Mouse (Mus musculus) hindbrain, embryonic 16.5 days (tissue): Measurements from ENCODE around the gene Taf15. TPM values are rescaled to one million over a fixed set of nuclear protein-coding genes. Genes with fewer than 3 reads are reported as not detected.

Experiments used
- ATAC-seq: fragments of 200-750 bp; cut with Nextera tagmentation; 2 replicates; pipeline ENCODE4 v1.8.0; 2017; ENCODE audit warnings: moderate TSS enrichment, moderate library complexity
- H3K27ac ChIP-seq: fragments of 300-500 bp; sonication (generic); 2 replicates; pipeline ENCODE4 v1.5.1; 2014; ENCODE audit warnings: low read depth, mild to moderate bottlenecking, control low read depth, low read length, moderate library complexity
- H3K27me3 ChIP-seq: fragments of 300-500 bp; sonication (generic); replicated peaks from 2 replicates; pipeline ENCODE4 v1.6.1; 2014; ENCODE audit warnings: low read length; ENCODE audit not compliant: control insufficient read depth, insufficient read depth
- H3K36me3 ChIP-seq: fragments of 300-500 bp; sonication (generic); 2 replicates; pipeline ENCODE4 v1.6.1; 2014; ENCODE audit warnings: mild to moderate bottlenecking, low read length, moderate library complexity, mixed read lengths; ENCODE audit not compliant: control insufficient read depth, insufficient read depth
- H3K4me1 ChIP-seq: fragments of 300-500 bp; sonication (generic); 2 replicates; pipeline ENCODE4 v1.6.1; 2014; ENCODE audit warnings: low read depth, low read length; ENCODE audit not compliant: control insufficient read depth, insufficient read depth
- H3K4me2 ChIP-seq: fragments of 300-500 bp; sonication (generic); 2 replicates; pipeline ENCODE4 v1.6.1; 2014; ENCODE audit warnings: mild to moderate bottlenecking, low read length, control low read depth, moderate library complexity
- H3K4me3 ChIP-seq: fragments of 300-500 bp; sonication (generic); 2 replicates; pipeline ENCODE4 v1.5.1; 2014; ENCODE audit warnings: mild to moderate bottlenecking, low read length, control low read depth, moderate library complexity
- H3K9ac ChIP-seq: fragments of 300-500 bp; sonication (generic); 2 replicates; pipeline ENCODE4 v1.6.1; 2014; ENCODE audit warnings: low read depth, mild to moderate bottlenecking, control low read depth, low read length, moderate library complexity
- H3K9me3 ChIP-seq: fragments of 300-500 bp; sonication (generic); 2 replicates; pipeline ENCODE4 v1.6.1; 2014; ENCODE audit warnings: mild to moderate bottlenecking, low read length, moderate library complexity; ENCODE audit not compliant: control insufficient read depth
- WGBS: fragments of 180-500 bp; shearing (Covaris S2); extraction: QIAGEN DNeasy Blood & Tissue Kit; methylation state at CpG from one replicate; pipeline ENCODE4 v1.1.7; 2014; 5-methylcytosine and 5-hydroxymethylcytosine counted together
- polyA plus RNA-seq: library from polyadenylated mRNA; unstranded; fragments of >200 nt; fragmentation: Nextera tagmentation; extraction: Ambion mirVana; gene quantifications from 2 replicates; pipeline ENCODE4 v1.2.1, GENCODE M21; 2015

The Taf15 gene
- polyA plus RNA-seq, 1 experiment from 2014 or later: 9.4 TPM

DNA sequence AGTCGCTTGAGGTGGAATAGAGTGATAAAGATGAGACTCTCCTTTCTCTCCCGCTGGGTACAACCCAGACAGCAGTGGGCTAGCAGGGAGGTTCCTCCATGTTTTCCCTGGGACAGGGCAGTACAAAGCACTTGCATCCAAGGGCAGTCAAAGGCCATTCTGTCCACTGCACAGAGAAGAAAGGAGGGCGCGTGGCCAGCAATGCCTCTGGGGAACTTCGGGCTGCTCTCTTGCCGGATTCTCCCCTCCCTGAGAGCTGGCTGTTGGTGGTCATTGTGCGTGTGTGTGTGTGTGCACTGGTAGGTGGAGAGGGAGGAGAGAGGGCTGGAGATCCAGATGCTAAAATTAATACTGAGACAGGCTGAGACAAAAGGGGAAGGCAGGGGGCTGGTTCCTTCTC is 31.7 kb upstream of the Taf15 start:
- Histone ChIP-seq H3K4me2 (no peak overlapping the region), H3K36me3 (no peaks in the 10 kb centered on the region), H3K27me3 (peaks cover 36% of the 10 kb centered on the region), H3K4me3 (no peak overlapping the region), H3K4me1 (peaks cover 5% of the 10 kb centered on the region), H3K27ac (no peak overlapping the region), H3K9ac (no peak overlapping the region), H3K9me3 (no peaks in the 10 kb centered on the region)
- 34% methylated on average over 6 of the region's 7 CpGs for WGBS
- no peak for ATAC-seq

- peaks cover 36% of the 10 kb centered on the region for H3K27me3 ChIP-seq
- peak overlapping the region; percentile 46 for H3K4me2 ChIP-seq
- H3K4me1 ChIP-seq: peaks cover 6% of the 10 kb centered on the region
- no peaks in the 10 kb centered on the region for H3K9me3 ChIP-seq
- H3K4me3 ChIP-seq: peak overlapping the region; percentile 25
- ATAC-seq: peak; percentile 34; the same call in 1 of the 2 replicates
- no peaks in the 10 kb centered on the region for H3K36me3 ChIP-seq
- WGBS: 17% methylated on average over 29 of the region's 29 CpGs
- no peak overlapping the region for H3K27ac ChIP-seq
- H3K9ac ChIP-seq: peak overlapping the region; percentile 44; the same call in 1 of the 2 replicates
Observed at GRCm38 (mm10) chr11:83442596-83443267, 30.2 kb upstream of the Taf15 start.

GRCm38 (mm10) chr11:83443824-83444223 is 29.1 kb upstream of the Taf15 start:
- Histone ChIP-seq H3K27ac (no peak overlapping the region), H3K27me3 (peaks cover 36% of the 10 kb centered on the region), H3K4me1 (peaks cover 15% of the 10 kb centered on the region), H3K36me3 (no peaks in the 10 kb centered on the region), H3K4me3 (no peak overlapping the region), H3K9ac (no peak overlapping the region), H3K9me3 (no peaks in the 10 kb centered on the region), H3K4me2 (no peak overlapping the region)
- 12% methylated on average over 7 of the region's 7 CpGs for WGBS
- ATAC-seq: no peak

DNA sequence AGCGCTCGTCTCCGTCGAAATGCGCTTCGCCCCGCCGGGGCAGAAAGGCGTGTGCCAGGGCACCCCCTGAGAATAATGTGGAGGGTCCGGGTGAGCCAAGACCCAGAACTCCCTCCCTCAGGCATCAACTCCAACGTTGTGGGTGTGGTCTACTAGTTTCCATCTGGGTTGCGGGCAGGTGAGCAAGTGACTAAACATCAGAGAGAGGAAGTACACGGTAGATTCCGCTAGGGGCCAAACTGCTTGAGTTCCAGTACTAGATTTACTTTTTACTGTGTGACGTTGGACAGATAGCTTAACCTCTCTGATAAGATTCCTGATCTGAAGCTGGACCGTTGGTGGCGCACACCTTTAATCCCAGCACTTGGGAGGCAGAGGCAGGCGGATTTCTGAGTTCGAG is 27.9 kb upstream of the Taf15 start:
- H3K4me2 ChIP-seq: peak overlapping the region; percentile 42
- peaks cover 36% of the 10 kb centered on the region for H3K27me3 ChIP-seq
- H3K36me3 ChIP-seq: no peaks in the 10 kb centered on the region
- H3K4me3 ChIP-seq: peak overlapping the region; percentile 25
- no peaks in the 10 kb centered on the region for H3K9me3 ChIP-seq
- no peak for ATAC-seq
- WGBS: 28% methylated on average over 19 of the region's 19 CpGs
- H3K4me1 ChIP-seq: peaks cover 19% of the 10 kb centered on the region
- no peak overlapping the region for H3K9ac ChIP-seq
- no peak overlapping the region for H3K27ac ChIP-seq

- H3K9me3 ChIP-seq: no peaks in the 10 kb centered on the region
- H3K4me2 ChIP-seq: no peak overlapping the region
- no peak overlapping the region for H3K27ac ChIP-seq
- peaks cover 18% of the 10 kb centered on the region for H3K4me1 ChIP-seq
- peaks cover 24% of the 10 kb centered on the region for H3K27me3 ChIP-seq
- no peak overlapping the region for H3K4me3 ChIP-seq
- ATAC-seq: no peak
- H3K36me3 ChIP-seq: no peaks in the 10 kb centered on the region
- H3K9ac ChIP-seq: 0 out of 2 replicates have a peak overlapping the region, but pooled peaks have one; percentile 14
- WGBS: 77% methylated on average over 10 of the region's 10 CpGs
Observed at GRCm38 (mm10) chr11:83447612-83448011, 25.3 kb upstream of the Taf15 start.

DNA sequence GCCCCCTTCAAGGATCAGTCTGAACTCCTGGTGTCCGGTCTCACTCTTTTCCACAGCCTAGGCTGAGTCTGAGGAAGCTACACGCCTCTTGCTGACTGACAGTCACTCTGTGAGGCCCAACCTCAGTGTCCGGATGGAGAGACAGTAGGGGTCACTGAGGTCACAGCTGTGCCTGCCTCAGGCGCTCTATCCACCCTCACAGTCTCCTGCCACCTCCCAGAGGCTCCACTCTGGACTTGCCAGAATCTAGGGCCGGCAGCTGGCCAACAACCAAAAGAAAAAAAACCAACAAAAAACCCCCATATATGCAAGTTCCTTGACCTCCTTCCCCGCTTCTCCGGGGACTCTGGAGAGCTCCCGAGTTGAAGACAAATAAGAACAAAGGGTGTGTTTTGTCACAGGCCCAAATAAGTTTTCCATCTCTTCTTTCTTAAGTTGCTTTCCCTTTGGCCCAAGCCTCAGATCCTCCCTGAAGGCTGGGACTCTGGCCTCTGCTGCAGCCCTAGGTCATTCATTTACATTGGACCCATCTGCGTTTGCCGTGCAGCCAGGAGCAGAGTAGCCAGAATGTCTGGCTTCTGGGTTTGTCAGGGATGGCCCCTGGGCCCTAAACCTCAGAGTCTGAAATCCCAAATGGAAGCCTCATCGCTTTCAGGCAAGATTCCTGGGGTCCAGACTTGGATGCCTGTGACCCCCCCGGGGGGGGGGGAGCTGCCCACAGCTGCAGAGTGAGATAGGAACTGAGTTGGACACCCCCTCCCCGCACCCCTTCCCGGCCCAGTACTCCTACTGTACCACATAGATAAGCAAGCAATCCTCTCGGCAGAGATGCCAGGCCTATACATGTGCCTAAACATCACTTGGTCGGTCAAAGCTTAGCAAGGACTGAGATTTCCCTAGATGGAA is 24.6 kb upstream of the Taf15 start:
- Histone ChIP-seq H3K36me3 (no peaks in the 10 kb centered on the region), H3K9me3 (no peaks in the 10 kb centered on the region), H3K9ac (no peak overlapping the region), H3K4me2 (no peak overlapping the region), H3K4me1 (peaks cover 17% of the 10 kb centered on the region), H3K27ac (peak overlapping the region; percentile 48; the same call in 1 of the 2 replicates), H3K27me3 (peaks cover 21% of the 10 kb centered on the region), H3K4me3 (no peak overlapping the region)
- ATAC-seq: no peak
- WGBS: 33% methylated on average over 16 of the region's 16 CpGs

GRCm38 (mm10) chr11:83448927-83449236 is 24.0 kb upstream of the Taf15 start:
- H3K9ac ChIP-seq: no peak overlapping the region
- peaks cover 17% of the 10 kb centered on the region for H3K4me1 ChIP-seq
- H3K4me3 ChIP-seq: no peak overlapping the region
- H3K27ac ChIP-seq: peak overlapping the region; percentile 48; the same call in 1 of the 2 replicates
- no peaks in the 10 kb centered on the region for H3K36me3 ChIP-seq
- H3K27me3 ChIP-seq: peaks cover 16% of the 10 kb centered on the region
- no peak overlapping the region for H3K4me2 ChIP-seq
- 0 out of 2 replicates have a peak, but pooled peaks have one; percentile 27 for ATAC-seq
- H3K9me3 ChIP-seq: no peaks in the 10 kb centered on the region

DNA sequence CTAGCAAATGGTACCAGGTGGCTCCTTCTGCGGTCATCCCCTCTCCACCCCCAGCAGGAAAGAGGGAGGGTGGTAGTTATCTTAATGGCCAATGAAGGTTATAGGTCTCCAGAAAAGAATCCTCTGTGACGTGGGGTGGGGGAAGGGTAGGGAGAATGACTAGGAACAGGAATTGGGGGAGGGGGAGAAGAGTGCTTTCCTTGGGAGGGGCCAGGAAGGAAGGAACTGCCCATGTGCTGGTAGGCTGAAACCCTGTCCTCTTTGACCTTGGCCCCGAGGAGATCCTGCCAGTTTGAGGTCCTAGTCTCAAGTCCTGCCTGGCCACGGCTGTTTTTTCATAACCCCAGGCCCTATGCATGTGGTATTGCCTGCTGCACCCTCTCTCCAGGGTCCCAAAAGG is 23.6 kb upstream of the Taf15 start:
- Histone ChIP-seq H3K4me2 (no peak overlapping the region), H3K27me3 (peaks cover 12% of the 10 kb centered on the region), H3K4me3 (no peak overlapping the region), H3K9ac (no peak overlapping the region), H3K9me3 (no peaks in the 10 kb centered on the region), H3K4me1 (peaks cover 17% of the 10 kb centered on the region), H3K36me3 (no peaks in the 10 kb centered on the region), H3K27ac (no peak overlapping the region)
- ATAC-seq: no peak
- WGBS: 61% methylated on average over 4 of the region's 4 CpGs

- H3K9ac ChIP-seq: no peak overlapping the region
- no peak overlapping the region for H3K4me3 ChIP-seq
- no peak for ATAC-seq
- H3K27ac ChIP-seq: no peak overlapping the region
- no peaks in the 10 kb centered on the region for H3K36me3 ChIP-seq
- no peak overlapping the region for H3K4me2 ChIP-seq
- H3K4me1 ChIP-seq: peaks cover 14% of the 10 kb centered on the region
- H3K27me3 ChIP-seq: peaks cover under 1% of the 10 kb centered on the region; the same call in 1 of the 2 replicates
- WGBS: 44% methylated on average over 1 of the region's 1 CpGs
- H3K9me3 ChIP-seq: no peaks in the 10 kb centered on the region
Observed at GRCm38 (mm10) chr11:83450550-83450949, 22.3 kb upstream of the Taf15 start.
